Comparison of ENCODE assay signal across 30 mouse cellular contexts in the genomic region with DNA sequence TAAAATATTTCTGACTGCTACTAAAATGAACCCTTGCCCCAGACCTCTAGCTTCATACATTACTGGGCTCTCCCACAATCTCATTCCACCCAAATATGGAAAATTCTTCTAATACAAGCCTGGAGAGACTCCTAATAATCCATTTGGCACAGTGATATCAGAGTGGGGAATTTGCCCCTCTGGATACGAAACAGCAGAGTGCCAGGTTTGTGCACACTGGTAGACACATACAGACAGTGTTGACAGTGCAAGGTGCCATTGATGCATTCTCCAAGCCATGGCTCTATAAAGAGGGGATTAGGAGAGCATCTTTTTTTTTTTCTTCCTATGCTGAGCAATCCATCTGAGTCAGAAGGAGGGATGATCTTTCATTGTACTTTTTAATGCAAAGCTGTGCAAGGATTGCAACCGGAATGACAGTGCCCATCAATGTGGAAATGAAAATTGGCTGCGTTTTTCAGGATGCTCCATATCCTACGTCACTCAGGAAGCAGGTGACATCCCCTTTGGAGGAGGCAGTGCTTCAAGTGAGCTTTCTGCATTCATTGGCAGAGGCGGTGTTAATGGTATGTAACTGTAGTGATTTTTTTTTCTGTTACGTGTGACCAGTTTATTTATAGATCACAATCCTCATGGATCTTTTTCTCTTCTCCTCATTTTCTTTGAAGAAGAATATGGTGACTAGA.
A peak's percentile ranks its signal among the peaks of the same experiment; 100 is the strongest.
DNase-seq lines count a peak whose midpoint lies in the region; ATAC-seq and TF ChIP-seq lines count a peak whose summit lies in the region.
"Had no signal": no experiment of that assay in that cellular context is flagged by ENCODE, and none has a peak within 500 bp of the region (broad histone marks: within the 10 kb centered on the region; RNA-seq: fewer than 3 reads in every experiment).

No protein-coding gene starts in this region.

- WGBS in forebrain, embryonic 12.5 days = 73% methylated on average over 6 of the region's 6 CpGs
- WGBS in forebrain, embryonic 10.5 days = 85% methylated on average over 6 of the region's 6 CpGs
- WGBS in heart, embryonic 15.5 days = 37% methylated on average over 6 of the region's 6 CpGs
- 71% methylated on average over 6 of the region's 6 CpGs for WGBS in hindbrain, embryonic 14.5 days
- 89% methylated on average over 6 of the region's 6 CpGs for WGBS in hindbrain, embryonic 10.5 days

- H3K4me1 ChIP-seq in forebrain, embryonic 12.5 days = peaks cover 6% of the 10 kb centered on the region
- peaks cover 13% of the 10 kb centered on the region for H3K4me1 ChIP-seq in forebrain, embryonic 10.5 days
- peaks cover 10% of the 10 kb centered on the region for H3K4me1 ChIP-seq in heart, embryonic 15.5 days (replicated peaks)
- no peaks in the 10 kb centered on the region for H3K4me1 ChIP-seq in hindbrain, embryonic 14.5 days (replicated peaks; ENCODE audit: control insufficient read depth, insufficient read depth, low read length)
- H3K4me1 ChIP-seq in hindbrain, embryonic 10.5 days (replicated peaks) = peaks cover 7% of the 10 kb centered on the region; the same call in 1 of the 2 replicates
- H3K4me1 ChIP-seq: lung, embryonic 15.5 days; neural tube, embryonic 15.5 days had no signal

- H3K4me3 ChIP-seq in forebrain, embryonic 12.5 days (replicated peaks) = no peak overlapping the region
- H3K4me3 ChIP-seq in forebrain, embryonic 10.5 days = no peak overlapping the region
- peak overlapping the region; percentile 30 for H3K4me3 ChIP-seq in heart, embryonic 15.5 days
- no peak overlapping the region for H3K4me3 ChIP-seq in hindbrain, embryonic 14.5 days (replicated peaks; ENCODE audit: low read length)
- no peak overlapping the region for H3K4me3 ChIP-seq in hindbrain, embryonic 10.5 days
- H3K4me3 ChIP-seq: erythroblast, embryonic 14.5 days; forebrain, embryonic 13.5 days; lung, embryonic 15.5 days; neural tube, embryonic 15.5 days had no signal

- H3K9me3 ChIP-seq in forebrain, embryonic 12.5 days = no peaks in the 10 kb centered on the region
- H3K9me3 ChIP-seq in forebrain, embryonic 10.5 days = no peaks in the 10 kb centered on the region
- no peaks in the 10 kb centered on the region for H3K9me3 ChIP-seq in heart, embryonic 15.5 days (replicated peaks)
- H3K9me3 ChIP-seq in hindbrain, embryonic 14.5 days (ENCODE audit: control insufficient read depth, low read length) = no peaks in the 10 kb centered on the region
- no peaks in the 10 kb centered on the region for H3K9me3 ChIP-seq in hindbrain, embryonic 10.5 days
- H3K9me3 ChIP-seq: forebrain, embryonic 13.5 days; lung, embryonic 15.5 days; neural tube, embryonic 15.5 days had no signal

- intact Hi-C loops in heart, postnatal 25 days (cut with DNase I) = no loop called here

- no peaks in the 10 kb centered on the region for H3K27me3 ChIP-seq in forebrain, embryonic 12.5 days
- H3K27me3 ChIP-seq in forebrain, embryonic 10.5 days (ENCODE audit: poor library complexity, severe bottlenecking) = no peaks in the 10 kb centered on the region
- H3K27me3 ChIP-seq in heart, embryonic 15.5 days = no peaks in the 10 kb centered on the region
- H3K27me3 ChIP-seq in hindbrain, embryonic 14.5 days (ENCODE audit: control insufficient read depth, insufficient read depth, low read length) = no peaks in the 10 kb centered on the region
- H3K27me3 ChIP-seq in hindbrain, embryonic 10.5 days (ENCODE audit: insufficient read depth, poor library complexity, severe bottlenecking) = no peaks in the 10 kb centered on the region
- H3K27me3 ChIP-seq: CH12.LX; forebrain, embryonic 13.5 days; lung, embryonic 15.5 days; neural tube, embryonic 15.5 days had no signal

- TF ChIP-seq CTCF in brain, embryonic 14.5 days (IDR thresholded peaks at IDR 0.05; ENCODE audit: borderline replicate concordance, extremely low read depth, insufficient read depth, insufficient read length) = no peak

- no peak for DNase-seq in forebrain, embryonic 10.5 days (ENCODE audit: extremely low spot score, low spot score)
- no peak for DNase-seq in heart, postnatal 25 days (ENCODE audit: low spot score)
- DNase-seq in hindbrain, embryonic 14.5 days (ENCODE audit: low spot score) = no peak
- no peak for DNase-seq in hindbrain, embryonic 10.5 days (ENCODE audit: low spot score)
- peak; percentile 35 for DNase-seq in brain, embryonic 14.5 days (ENCODE audit: low read depth)
- DNase-seq in left cerebral cortex, adult 9 months (ENCODE audit: low spot score in 2 of 2) = no peak
- DNase-seq: adrenal gland, adult 2 months; adrenal gland, postnatal 36 days; cerebellum, adult 2 months; cerebellum, postnatal 14 days; gastrocnemius, postnatal 25 days; heart, adult 18-20 months; kidney, adult 9 months; kidney, postnatal 10 days; layer of hippocampus, postnatal 36 days; liver; right cerebral cortex, postnatal 4 days; thymus, adult 18-20 months; thymus, postnatal 25 days had no signal

- no peak for TF ChIP-seq POLR2A in brain, embryonic 14.5 days (IDR thresholded peaks at IDR 0.05; ENCODE audit: borderline replicate concordance, extremely low read depth, insufficient read depth, insufficient read length, poor library complexity, severe bottlenecking)

- no peak overlapping the region for H3K4me2 ChIP-seq in forebrain, embryonic 12.5 days
- peak overlapping the region; percentile 34; the same call in 1 of the 2 replicates for H3K4me2 ChIP-seq in heart, embryonic 15.5 days
- H3K4me2 ChIP-seq in hindbrain, embryonic 14.5 days (replicated peaks) = no peak overlapping the region
- H3K4me2 ChIP-seq: forebrain, embryonic 13.5 days; lung, embryonic 15.5 days; neural tube, embryonic 15.5 days had no signal

- H3K27ac ChIP-seq in forebrain, embryonic 12.5 days = 0 out of 2 replicates have a peak overlapping the region, but pooled peaks have one; percentile 43
- H3K27ac ChIP-seq in forebrain, embryonic 10.5 days = no peak overlapping the region
- peak overlapping the region; percentile 47; the same call in 1 of the 2 replicates for H3K27ac ChIP-seq in heart, embryonic 15.5 days
- H3K27ac ChIP-seq in hindbrain, embryonic 14.5 days = peak overlapping the region; percentile 47; the same call in 1 of the 2 replicates
- no peak overlapping the region for H3K27ac ChIP-seq in hindbrain, embryonic 10.5 days
- H3K27ac ChIP-seq: forebrain, embryonic 13.5 days; liver, embryonic 14.5 days; lung, embryonic 15.5 days; neural tube, embryonic 15.5 days; stomach, postnatal 0 days had no signal

- no peak for ATAC-seq in forebrain, embryonic 12.5 days (ENCODE audit: low FRiP score)
- no peak; the same call in 1 of the 2 replicates for ATAC-seq in heart, embryonic 15.5 days (replicated peaks; ENCODE audit: insufficient number of reproducible peaks, insufficient read depth, low FRiP score, low read depth)
- ATAC-seq in hindbrain, embryonic 14.5 days (ENCODE audit: low FRiP score) = no peak
- ATAC-seq: activated CD4-positive, CD25-positive, alpha-beta regulatory T cell, adult 4 months; forebrain, embryonic 13.5 days; intestine, postnatal 0 days had no signal

- no peak overlapping the region for H3K9ac ChIP-seq in forebrain, embryonic 12.5 days
- no peak overlapping the region for H3K9ac ChIP-seq in heart, embryonic 15.5 days
- no peak overlapping the region for H3K9ac ChIP-seq in hindbrain, embryonic 14.5 days
- H3K9ac ChIP-seq: forebrain, embryonic 13.5 days; liver, embryonic 14.5 days; lung, embryonic 15.5 days; neural tube, embryonic 15.5 days had no signal

- H3K36me3 ChIP-seq in forebrain, embryonic 12.5 days (replicated peaks) = no peaks in the 10 kb centered on the region
- H3K36me3 ChIP-seq in forebrain, embryonic 10.5 days (replicated peaks) = no peaks in the 10 kb centered on the region
- H3K36me3 ChIP-seq in heart, embryonic 15.5 days = no peaks in the 10 kb centered on the region
- no peaks in the 10 kb centered on the region for H3K36me3 ChIP-seq in hindbrain, embryonic 14.5 days (replicated peaks; ENCODE audit: control insufficient read depth, insufficient read depth)
- H3K36me3 ChIP-seq in hindbrain, embryonic 10.5 days = no peaks in the 10 kb centered on the region
- H3K36me3 ChIP-seq: lung, embryonic 15.5 days; neural tube, embryonic 15.5 days had no signal

Comparison
In these comparisons a context has a peak if more than half of its experiments do, and no peak if none do; other contexts are left out.
1. H3K27ac ChIP-seq: peak in forebrain, embryonic 12.5 days (single experiment), heart, embryonic 15.5 days (single experiment) and hindbrain, embryonic 14.5 days (single experiment); none in forebrain, embryonic 10.5 days (single experiment) and hindbrain, embryonic 10.5 days (single experiment).